Mouse (Mus musculus) forebrain, embryonic 15.5 days (tissue): ENCODE data around the gene Ncam2. TPM values are rescaled to one million over a fixed set of nuclear protein-coding genes. Genes with fewer than 3 reads are reported as not detected.
"Not testable (repeated sequence)": the region's sequence is repeated elsewhere in the genome, so short reads cannot be mapped to it uniquely, and the experiment has no call there.

ENCODE experiments used
- ATAC-seq: fragments of 200-750 bp; cut with Nextera tagmentation; replicated peaks from 2 replicates; pipeline ENCODE4 v1.8.0; 2017; ENCODE audit warnings: mild to moderate bottlenecking, moderate TSS enrichment, moderate library complexity
- H3K27ac ChIP-seq: fragments of 300-500 bp; sonication (generic); replicated peaks from 2 replicates; pipeline ENCODE4 v1.5.1; 2015; ENCODE audit warnings: mild to moderate bottlenecking, inconsistent platforms
- H3K27me3 ChIP-seq: fragments of 300-500 bp; sonication (generic); 2 replicates; pipeline ENCODE4 v1.6.1; 2015; ENCODE audit warnings: inconsistent platforms
- H3K36me3 ChIP-seq: fragments of 300-500 bp; sonication (generic); 2 replicates; pipeline ENCODE4 v1.6.1; 2015; ENCODE audit warnings: mild to moderate bottlenecking, inconsistent platforms
- H3K4me1 ChIP-seq: fragments of 300-500 bp; sonication (generic); 2 replicates; pipeline ENCODE4 v1.6.1; 2015; ENCODE audit warnings: inconsistent platforms
- H3K4me2 ChIP-seq: fragments of 300-500 bp; sonication (generic); replicated peaks from 2 replicates; pipeline ENCODE4 v1.6.1; 2015; ENCODE audit warnings: mild to moderate bottlenecking, inconsistent platforms
- H3K4me3 ChIP-seq: fragments of 300-500 bp; sonication (generic); 2 replicates; pipeline ENCODE4 v1.5.1; 2015; ENCODE audit warnings: mild to moderate bottlenecking, inconsistent platforms
- H3K9ac ChIP-seq: fragments of 300-500 bp; sonication (generic); replicated peaks from 2 replicates; pipeline ENCODE4 v1.6.1; 2015; ENCODE audit warnings: mild to moderate bottlenecking, inconsistent platforms
- H3K9me3 ChIP-seq: fragments of 300-500 bp; sonication (generic); 2 replicates; pipeline ENCODE4 v1.6.1; 2016; ENCODE audit warnings: inconsistent platforms
- WGBS: fragments of 180-500 bp; shearing (Covaris S2); methylation state at CpG from one replicate; pipeline ENCODE4 v1.1.7; 2015; ENCODE audit warnings: mixed read lengths; 5-methylcytosine and 5-hydroxymethylcytosine counted together
- polyA plus RNA-seq: library from polyadenylated mRNA; unstranded; fragments of >200 nt; fragmentation: Nextera tagmentation; extraction: Ambion mirVana; gene quantifications from 2 replicates; pipeline ENCODE4 v1.2.1, GENCODE M21; 2015

The Ncam2 gene
- polyA plus RNA-seq, 1 experiment from 2014 or later: 9.1 TPM

DNA sequence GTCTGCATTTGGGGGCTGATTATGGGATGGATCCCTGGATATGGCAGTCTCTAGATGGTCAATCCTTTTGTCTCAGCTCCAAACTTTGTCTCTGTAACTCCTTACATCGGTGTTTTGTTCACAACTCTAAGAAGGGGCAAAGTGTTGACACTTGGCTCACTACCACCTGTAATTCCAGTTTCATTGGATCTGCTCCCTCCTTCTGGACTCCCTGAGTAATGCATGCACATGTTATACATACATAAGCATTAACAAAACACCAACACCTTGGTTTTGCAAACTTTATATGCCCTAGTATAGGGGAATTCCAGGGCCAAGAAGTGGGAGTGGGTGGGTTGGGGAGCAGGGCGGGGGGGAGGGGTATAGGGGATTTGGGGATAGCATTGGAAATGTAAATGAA lies 262.2 kb downstream of the Ncam2 start:
- not testable (repeated sequence) for ATAC-seq, H3K9ac ChIP-seq, H3K4me3 ChIP-seq, H3K4me2 ChIP-seq, H3K36me3 ChIP-seq, H3K4me1 ChIP-seq, H3K9me3 ChIP-seq, H3K27me3 ChIP-seq, H3K27ac ChIP-seq
- WGBS: 92% methylated on average over 2 of the region's 2 CpGs

GRCm38 (mm10) chr16:81472925-81473324 lies 272.4 kb downstream of the Ncam2 start:
- Histone ChIP-seq H3K27me3 (no peaks in the 10 kb centered on the region), H3K4me3 (no peak overlapping the region), H3K4me2 (no peak overlapping the region), H3K9me3 (no peaks in the 10 kb centered on the region), H3K4me1 (no peaks in the 10 kb centered on the region), H3K27ac (no peak overlapping the region), H3K9ac (no peak overlapping the region), H3K36me3 (no peaks in the 10 kb centered on the region)
- WGBS: 54% methylated on average over 1 of the region's 1 CpGs
- ATAC-seq: no peak

DNA sequence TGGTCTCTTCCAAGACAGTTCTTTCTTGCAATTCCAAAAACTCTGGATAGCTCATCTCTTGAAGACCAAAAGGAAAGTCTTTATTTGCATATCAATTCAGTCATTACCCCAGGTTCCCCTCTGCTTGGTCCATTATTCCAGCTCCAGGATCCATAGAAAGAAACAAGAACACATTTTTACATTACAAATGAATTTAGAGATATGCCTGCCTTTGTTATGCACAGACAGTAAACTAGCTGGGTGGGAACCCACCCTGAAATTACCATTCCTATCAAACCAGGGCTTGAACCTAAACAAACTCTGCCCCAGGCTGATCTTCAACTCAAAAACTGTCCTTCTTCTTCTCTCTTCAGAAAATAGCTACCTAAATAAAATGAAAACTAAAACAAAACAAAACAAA lies 280.6 kb downstream of the Ncam2 start:
- Histone ChIP-seq H3K36me3 (no peaks in the 10 kb centered on the region), H3K27me3 (no peaks in the 10 kb centered on the region), H3K9ac (no peak overlapping the region), H3K27ac (no peak overlapping the region), H3K4me1 (no peaks in the 10 kb centered on the region), H3K4me2 (no peak overlapping the region), H3K4me3 (no peak overlapping the region), H3K9me3 (no peaks in the 10 kb centered on the region)
- no peak for ATAC-seq

DNA sequence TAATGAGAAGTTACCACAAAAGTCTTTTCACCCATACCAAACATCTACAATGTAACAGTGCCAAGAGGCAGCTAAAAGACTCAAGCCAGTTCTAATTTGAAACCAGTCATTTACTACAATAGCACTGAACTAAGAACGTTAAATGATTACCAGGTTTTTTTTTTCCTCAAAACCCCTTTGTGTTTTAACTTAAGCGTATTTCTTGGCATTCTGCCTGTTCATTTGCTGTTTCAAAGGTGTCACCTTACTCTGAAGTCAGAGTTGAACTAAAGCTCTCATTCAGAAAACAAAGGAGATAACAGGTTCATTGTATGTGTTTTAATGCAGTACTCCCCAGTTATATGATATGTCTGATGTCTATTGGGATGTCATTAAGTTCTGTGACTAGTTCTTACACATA lies 295.6 kb downstream of the Ncam2 start:
- no peak for ATAC-seq
- H3K4me2 ChIP-seq: no peak overlapping the region
- H3K27ac ChIP-seq: no peak overlapping the region
- H3K36me3 ChIP-seq: no peaks in the 10 kb centered on the region
- H3K4me1 ChIP-seq: no peaks in the 10 kb centered on the region
- no peak overlapping the region for H3K4me3 ChIP-seq
- no peak overlapping the region for H3K9ac ChIP-seq
- 14% methylated on average over 2 of the region's 2 CpGs for WGBS
- H3K27me3 ChIP-seq: no peaks in the 10 kb centered on the region
- no peaks in the 10 kb centered on the region for H3K9me3 ChIP-seq

DNA sequence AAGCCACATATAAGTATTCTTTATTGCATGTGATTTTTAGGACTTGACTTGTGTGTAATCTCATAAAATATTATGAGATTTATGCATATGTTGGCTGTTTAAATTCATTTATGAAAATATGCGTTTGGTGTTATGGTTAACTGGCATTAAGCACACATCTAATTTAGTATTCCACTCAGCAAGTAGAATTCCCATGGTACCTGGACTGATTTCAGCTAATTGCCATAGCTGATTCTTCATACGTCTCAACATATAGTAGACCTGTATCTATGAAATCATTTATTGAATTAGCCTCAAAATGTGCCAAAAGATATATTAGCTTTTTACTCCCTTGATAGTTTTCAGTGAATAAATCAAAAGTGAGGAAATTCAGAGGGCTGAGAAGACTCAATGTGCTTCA lies 302.1 kb downstream of the Ncam2 start:
- Histone ChIP-seq H3K4me3 (no peak overlapping the region), H3K27ac (no peak overlapping the region), H3K4me1 (no peaks in the 10 kb centered on the region), H3K36me3 (no peaks in the 10 kb centered on the region), H3K4me2 (no peak overlapping the region), H3K27me3 (no peaks in the 10 kb centered on the region), H3K9me3 (no peaks in the 10 kb centered on the region), H3K9ac (no peak overlapping the region)
- WGBS: 58% methylated on average over 2 of the region's 2 CpGs
- no peak for ATAC-seq

GRCm38 (mm10) chr16:81536230-81536629 lies 335.7 kb downstream of the Ncam2 start:
- Histone ChIP-seq H3K4me1 (0 out of 2 replicates have a peak, but pooled peaks cover 4% of the 10 kb centered on the region), H3K36me3 (no peaks in the 10 kb centered on the region), H3K9ac (no peak overlapping the region), H3K27ac (no peak overlapping the region), H3K9me3 (no peaks in the 10 kb centered on the region), H3K27me3 (no peaks in the 10 kb centered on the region), H3K4me2 (no peak overlapping the region), H3K4me3 (no peak overlapping the region)
- WGBS: 21% methylated on average over 3 of the region's 3 CpGs
- ATAC-seq: peak; percentile 68

GRCm38 (mm10) chr16:81587565-81588107 lies 387.1 kb downstream of the Ncam2 start:
- WGBS: 58% methylated on average over 4 of the region's 4 CpGs

GRCm38 (mm10) chr16:81623276-81623675 lies 422.8 kb downstream of the Ncam2 start:
- 62% methylated on average over 6 of the region's 6 CpGs for WGBS
- H3K4me1 ChIP-seq: no peaks in the 10 kb centered on the region
- H3K27ac ChIP-seq: no peak overlapping the region
- no peak overlapping the region for H3K4me3 ChIP-seq
- no peaks in the 10 kb centered on the region for H3K9me3 ChIP-seq
- no peak overlapping the region for H3K9ac ChIP-seq
- H3K4me2 ChIP-seq: no peak overlapping the region
- no peaks in the 10 kb centered on the region for H3K27me3 ChIP-seq
- no peaks in the 10 kb centered on the region for H3K36me3 ChIP-seq
- no peak for ATAC-seq

More at GRCm38 (mm10) chr16:81587565-81588107, 387.1 kb downstream of the Ncam2 start:
- Histone ChIP-seq H3K4me3 (no peak overlapping the region), H3K27ac (no peak overlapping the region), H3K9ac (no peak overlapping the region), H3K36me3 (no peaks in the 10 kb centered on the region), H3K9me3 (no peaks in the 10 kb centered on the region), H3K4me2 (no peak overlapping the region), H3K27me3 (no peaks in the 10 kb centered on the region), H3K4me1 (no peaks in the 10 kb centered on the region)
- ATAC-seq: no peak

GRCm38 (mm10) chr16:81623776-81624175 lies 423.3 kb downstream of the Ncam2 start:
- no peak overlapping the region for H3K4me2 ChIP-seq
- 69% methylated on average over 4 of the region's 4 CpGs for WGBS
- no peak for ATAC-seq
- H3K4me1 ChIP-seq: no peaks in the 10 kb centered on the region
- no peaks in the 10 kb centered on the region for H3K36me3 ChIP-seq
- no peak overlapping the region for H3K4me3 ChIP-seq
- H3K27me3 ChIP-seq: no peaks in the 10 kb centered on the region
- H3K9me3 ChIP-seq: no peaks in the 10 kb centered on the region
- H3K27ac ChIP-seq: no peak overlapping the region
- no peak overlapping the region for H3K9ac ChIP-seq

GRCm38 (mm10) chr16:81650286-81650685 lies 449.8 kb downstream of the Ncam2 start:
- no peak overlapping the region for H3K4me3 ChIP-seq
- no peak overlapping the region for H3K4me2 ChIP-seq
- H3K27me3 ChIP-seq: no peaks in the 10 kb centered on the region
- no peak for ATAC-seq
- H3K27ac ChIP-seq: no peak overlapping the region
- no peaks in the 10 kb centered on the region for H3K4me1 ChIP-seq
- no peaks in the 10 kb centered on the region for H3K36me3 ChIP-seq
- H3K9me3 ChIP-seq: no peaks in the 10 kb centered on the region
- no peak overlapping the region for H3K9ac ChIP-seq
- 91% methylated on average over 3 of the region's 3 CpGs for WGBS

- ATAC-seq: peak; percentile 58; the same call in 1 of the 2 replicates
- H3K36me3 ChIP-seq: no peaks in the 10 kb centered on the region
- no peaks in the 10 kb centered on the region for H3K4me1 ChIP-seq
- no peak overlapping the region for H3K27ac ChIP-seq
- H3K4me3 ChIP-seq: no peak overlapping the region
- no peak overlapping the region for H3K4me2 ChIP-seq
- no peaks in the 10 kb centered on the region for H3K27me3 ChIP-seq
- 10% methylated on average over 1 of the region's 1 CpGs for WGBS
- no peak overlapping the region for H3K9ac ChIP-seq
- no peaks in the 10 kb centered on the region for H3K9me3 ChIP-seq
Measured at GRCm38 (mm10) chr16:81651550-81651949, 451.1 kb downstream of the Ncam2 start.

- no peaks in the 10 kb centered on the region for H3K4me1 ChIP-seq
- H3K36me3 ChIP-seq: no peaks in the 10 kb centered on the region
- no peak overlapping the region for H3K4me2 ChIP-seq
- WGBS: 36% methylated on average over 2 of the region's 2 CpGs
- H3K9me3 ChIP-seq: no peaks in the 10 kb centered on the region
- no peak overlapping the region for H3K9ac ChIP-seq
- peak; percentile 61; the same call in 1 of the 2 replicates for ATAC-seq
- no peak overlapping the region for H3K27ac ChIP-seq
- H3K27me3 ChIP-seq: no peaks in the 10 kb centered on the region
- no peak overlapping the region for H3K4me3 ChIP-seq
Measured at GRCm38 (mm10) chr16:81656550-81656949, 456.1 kb downstream of the Ncam2 start.

- no peak for ATAC-seq
- Histone ChIP-seq H3K27me3 (no peaks in the 10 kb centered on the region), H3K4me2 (no peak overlapping the region), H3K36me3 (no peaks in the 10 kb centered on the region), H3K9me3 (no peaks in the 10 kb centered on the region), H3K9ac (no peak overlapping the region), H3K4me1 (no peaks in the 10 kb centered on the region), H3K27ac (no peak overlapping the region), H3K4me3 (no peak overlapping the region)
- 76% methylated on average over 1 of the region's 1 CpGs for WGBS
Measured at GRCm38 (mm10) chr16:81673866-81674265, 473.4 kb downstream of the Ncam2 start.
